Mouse (Mus musculus) stomach, embryonic 14.5 days (tissue): ENCODE data around the gene Sh2b2. TPM values are rescaled to one million over a fixed set of nuclear protein-coding genes. Genes with fewer than 3 reads are reported as not detected.

Experiments
- ATAC-seq: fragments of 200-750 bp; cut with Nextera tagmentation; 2 replicates; pipeline ENCODE4 v1.8.0; 2017; ENCODE audit warnings: low read depth, moderate TSS enrichment; ENCODE audit not compliant: insufficient number of reproducible peaks, insufficient read depth, low FRiP score
- H3K27ac ChIP-seq: fragments of 300-500 bp; sonication (generic); 2 replicates; pipeline ENCODE4 v1.5.1; 2014; ENCODE audit warnings: mild to moderate bottlenecking, low read length, moderate library complexity, mixed read lengths
- H3K27me3 ChIP-seq: fragments of 300-500 bp; sonication (generic); 2 replicates; pipeline ENCODE4 v1.6.1; 2014; ENCODE audit warnings: low read length, control low read depth, mixed read lengths; ENCODE audit not compliant: control insufficient read depth, insufficient read depth
- H3K36me3 ChIP-seq: fragments of 300-500 bp; sonication (generic); 2 replicates; pipeline ENCODE4 v1.6.1; 2014; ENCODE audit warnings: mild to moderate bottlenecking, control low read depth, low read length, moderate library complexity, mixed read lengths; ENCODE audit not compliant: control insufficient read depth, insufficient read depth
- H3K4me1 ChIP-seq: fragments of 300-500 bp; sonication (generic); 2 replicates; pipeline ENCODE4 v1.6.1; 2014; ENCODE audit warnings: low read length, control low read depth, mixed read lengths; ENCODE audit not compliant: control insufficient read depth, insufficient read depth
- H3K4me2 ChIP-seq: fragments of 300-500 bp; sonication (generic); replicated peaks from 2 replicates; pipeline ENCODE4 v1.6.1; 2014; ENCODE audit warnings: low read depth, low read length, control low read depth
- H3K4me3 ChIP-seq: fragments of 300-500 bp; sonication (generic); 2 replicates; pipeline ENCODE4 v1.5.1; 2014; ENCODE audit warnings: low read depth, low read length, control low read depth
- H3K9ac ChIP-seq: fragments of 300-500 bp; sonication (generic); replicated peaks from 2 replicates; pipeline ENCODE4 v1.6.1; 2014; ENCODE audit warnings: low read depth, mild to moderate bottlenecking, control low read depth, low read length, moderate library complexity, mixed read lengths
- H3K9me3 ChIP-seq: fragments of 300-500 bp; sonication (generic); 2 replicates; pipeline ENCODE4 v1.6.1; 2016; ENCODE audit warnings: low read depth, low read length, control low read depth; ENCODE audit not compliant: control insufficient read depth
- WGBS: fragments of 180-500 bp; shearing (Covaris S2); extraction: QIAGEN DNeasy Blood & Tissue Kit; methylation state at CpG from one replicate; pipeline ENCODE4 v1.1.7; 2014; 5-methylcytosine and 5-hydroxymethylcytosine counted together
- polyA plus RNA-seq: library from polyadenylated mRNA; unstranded; fragments of >200 nt; fragmentation: Nextera tagmentation; extraction: Ambion mirVana; gene quantifications from 2 replicates; pipeline ENCODE4 v1.2.1, GENCODE M21; 2014

Sh2b2 gene
- polyA plus RNA-seq, result 3.0 and 3.3 TPM in 2 replicates

GRCm38 (mm10) chr5:136246452-136246838 lies at the start of gene Sh2b2:
TSS of gene Sh2b2 (minus strand) at chr5:136246556.
- Histone ChIP-seq H3K9ac (no peak within 1 kb of the TSS), H3K4me2 (peak within 1 kb of the TSS; percentile 95), H3K9me3 (no peaks in the 10 kb centered on the region), H3K27me3 (no peaks in the 10 kb centered on the region), H3K4me3 (peak within 1 kb of the TSS; percentile 67), H3K27ac (no peak within 1 kb of the TSS; the same call in 1 of the 2 replicates), H3K36me3 (no peaks in the 10 kb centered on the region), H3K4me1 (peaks cover 6% of the 10 kb centered on the region; the same call in 1 of the 2 replicates)
- WGBS, result 88% methylated on average over 2 of the region's 2 CpGs
- ATAC-seq, result no peak

GRCm38 (mm10) chr5:136292971-136293418 lies 46.6 kb upstream of the Sh2b2 start:
- no peak overlapping the region for H3K4me3 ChIP-seq
- no peaks in the 10 kb centered on the region for H3K4me1 ChIP-seq
- H3K27ac ChIP-seq, result no peak overlapping the region
- no peaks in the 10 kb centered on the region for H3K27me3 ChIP-seq
- H3K9ac ChIP-seq, result no peak overlapping the region
- peaks cover 15% of the 10 kb centered on the region; the same call in 1 of the 2 replicates for H3K36me3 ChIP-seq
- no peaks in the 10 kb centered on the region for H3K9me3 ChIP-seq
- no peak overlapping the region for H3K4me2 ChIP-seq
- ATAC-seq, result no peak
- 83% methylated on average over 4 of the region's 4 CpGs for WGBS

- peaks cover 15% of the 10 kb centered on the region; the same call in 1 of the 2 replicates for H3K36me3 ChIP-seq
- no peak overlapping the region for H3K9ac ChIP-seq
- WGBS, result 86% methylated on average over 2 of the region's 2 CpGs
These were observed 46.0 kb upstream of the Sh2b2 start for GRCm38 (mm10) chr5:136292361-136292760.

GRCm38 (mm10) chr5:136291562-136291961 lies 45.2 kb upstream of the Sh2b2 start:
- Histone ChIP-seq H3K9ac (no peak overlapping the region), H3K27me3 (no peaks in the 10 kb centered on the region), H3K9me3 (no peaks in the 10 kb centered on the region), H3K4me1 (no peaks in the 10 kb centered on the region), H3K4me2 (no peak overlapping the region), H3K4me3 (no peak overlapping the region), H3K27ac (no peak overlapping the region), H3K36me3 (peaks cover 19% of the 10 kb centered on the region; the same call in 1 of the 2 replicates)
- no peak for ATAC-seq
- WGBS, result 89% methylated on average over 2 of the region's 2 CpGs

More at GRCm38 (mm10) chr5:136292361-136292760, 46.0 kb upstream of the Sh2b2 start:
- Histone ChIP-seq H3K4me3 (no peak overlapping the region), H3K27ac (no peak overlapping the region), H3K4me1 (no peaks in the 10 kb centered on the region), H3K27me3 (no peaks in the 10 kb centered on the region), H3K4me2 (no peak overlapping the region), H3K9me3 (no peaks in the 10 kb centered on the region)
- no peak for ATAC-seq

GRCm38 (mm10) chr5:136289776-136290175 lies 43.4 kb upstream of the Sh2b2 start:
- H3K9ac ChIP-seq, result no peak overlapping the region
- no peaks in the 10 kb centered on the region for H3K4me1 ChIP-seq
- peaks cover 28% of the 10 kb centered on the region for H3K36me3 ChIP-seq
- WGBS, result 65% methylated on average over 3 of the region's 3 CpGs
- no peak overlapping the region for H3K27ac ChIP-seq
- no peak for ATAC-seq
- no peaks in the 10 kb centered on the region for H3K27me3 ChIP-seq
- H3K4me3 ChIP-seq, result no peak overlapping the region
- no peaks in the 10 kb centered on the region for H3K9me3 ChIP-seq
- H3K4me2 ChIP-seq, result no peak overlapping the region

GRCm38 (mm10) chr5:136288351-136289081 lies 42.2 kb upstream of the Sh2b2 start:
- Histone ChIP-seq H3K9me3 (no peaks in the 10 kb centered on the region), H3K27me3 (no peaks in the 10 kb centered on the region), H3K9ac (no peak overlapping the region), H3K27ac (no peak overlapping the region), H3K4me2 (no peak overlapping the region), H3K36me3 (peaks cover 36% of the 10 kb centered on the region), H3K4me3 (no peak overlapping the region), H3K4me1 (no peaks in the 10 kb centered on the region)
- no peak for ATAC-seq
- 72% methylated on average over 6 of the region's 6 CpGs for WGBS

- Histone ChIP-seq H3K9me3 (no peaks in the 10 kb centered on the region), H3K27ac (no peak overlapping the region), H3K4me2 (no peak overlapping the region), H3K36me3 (peaks cover 48% of the 10 kb centered on the region), H3K4me1 (no peaks in the 10 kb centered on the region), H3K9ac (no peak overlapping the region), H3K27me3 (no peaks in the 10 kb centered on the region), H3K4me3 (no peak overlapping the region)
- ATAC-seq, result no peak
- 91% methylated on average over 6 of the region's 6 CpGs for WGBS
These were observed 40.2 kb upstream of the Sh2b2 start for GRCm38 (mm10) chr5:136286566-136286965.

GRCm38 (mm10) chr5:136285106-136285505 lies 38.8 kb upstream of the Sh2b2 start:
- no peaks in the 10 kb centered on the region for H3K27me3 ChIP-seq
- no peak for ATAC-seq
- no peak overlapping the region for H3K4me3 ChIP-seq

More at GRCm38 (mm10) chr5:136285106-136285505, 38.8 kb upstream of the Sh2b2 start:
- Histone ChIP-seq H3K4me1 (no peaks in the 10 kb centered on the region), H3K36me3 (peaks cover 50% of the 10 kb centered on the region), H3K9ac (no peak overlapping the region), H3K27ac (no peak overlapping the region), H3K9me3 (no peaks in the 10 kb centered on the region), H3K4me2 (no peak overlapping the region)
- WGBS, result 88% methylated on average over 7 of the region's 7 CpGs
